Mouse (Mus musculus) hindbrain, embryonic 14.5 days (tissue): ENCODE measurements around the gene Olfr963. TPM values are rescaled to one million over a fixed set of nuclear protein-coding genes. Genes with fewer than 3 reads are reported as not detected.

Experiments used
- ATAC-seq: fragments of 200-750 bp; cut with Nextera tagmentation; 2 replicates; pipeline ENCODE4 v1.8.0; 2017; ENCODE audit warnings: moderate number of reproducible peaks, mild to moderate bottlenecking, moderate TSS enrichment, moderate library complexity; ENCODE audit not compliant: low FRiP score
- DNase-seq: peaks from one replicate; pipeline ENCODE4 v3.0.0-alpha.2; 2015; ENCODE audit warnings: low spot score
- H3K27ac ChIP-seq: fragments of 300-500 bp; sonication (generic); 2 replicates; pipeline ENCODE4 v1.5.1; 2014; ENCODE audit warnings: mild to moderate bottlenecking, moderate library complexity
- H3K27me3 ChIP-seq: fragments of 300-500 bp; sonication (generic); 2 replicates; pipeline ENCODE4 v1.6.1; 2014; ENCODE audit warnings: mild to moderate bottlenecking, low read length, mixed read lengths; ENCODE audit not compliant: control insufficient read depth, insufficient read depth
- H3K36me3 ChIP-seq: fragments of 300-500 bp; sonication (generic); replicated peaks from 2 replicates; pipeline ENCODE4 v1.6.1; 2014; ENCODE audit not compliant: control insufficient read depth, insufficient read depth
- H3K4me1 ChIP-seq: fragments of 300-500 bp; sonication (generic); replicated peaks from 2 replicates; pipeline ENCODE4 v1.6.1; 2014; ENCODE audit warnings: antibody characterized with exemption, low read length, mixed read lengths; ENCODE audit not compliant: control insufficient read depth, insufficient read depth
- H3K4me2 ChIP-seq: fragments of 300-500 bp; sonication (generic); replicated peaks from 2 replicates; pipeline ENCODE4 v1.6.1; 2014; ENCODE audit warnings: mild to moderate bottlenecking, moderate library complexity
- H3K4me3 ChIP-seq: fragments of 300-500 bp; sonication (generic); replicated peaks from 2 replicates; pipeline ENCODE4 v1.5.1; 2014; ENCODE audit warnings: mild to moderate bottlenecking, low read length
- H3K9ac ChIP-seq: fragments of 300-500 bp; sonication (generic); 2 replicates; pipeline ENCODE4 v1.6.1; 2014
- H3K9me3 ChIP-seq: fragments of 300-500 bp; sonication (generic); 2 replicates; pipeline ENCODE4 v1.6.1; 2016; ENCODE audit warnings: low read length; ENCODE audit not compliant: control insufficient read depth
- WGBS: fragments of 180-500 bp; shearing (Covaris S2); extraction: QIAGEN DNeasy Blood & Tissue Kit; methylation state at CpG from one replicate; pipeline ENCODE4 v1.1.7; 2014; 5-methylcytosine and 5-hydroxymethylcytosine counted together
- polyA plus RNA-seq: library from polyadenylated mRNA; unstranded; fragments of >200 nt; fragmentation: Nextera tagmentation; extraction: Ambion mirVana; gene quantifications from 2 replicates; pipeline ENCODE4 v1.2.1, GENCODE M21; 2014

Olfr963 gene
- not detected in 2 replicates for polyA plus RNA-seq

DNA sequence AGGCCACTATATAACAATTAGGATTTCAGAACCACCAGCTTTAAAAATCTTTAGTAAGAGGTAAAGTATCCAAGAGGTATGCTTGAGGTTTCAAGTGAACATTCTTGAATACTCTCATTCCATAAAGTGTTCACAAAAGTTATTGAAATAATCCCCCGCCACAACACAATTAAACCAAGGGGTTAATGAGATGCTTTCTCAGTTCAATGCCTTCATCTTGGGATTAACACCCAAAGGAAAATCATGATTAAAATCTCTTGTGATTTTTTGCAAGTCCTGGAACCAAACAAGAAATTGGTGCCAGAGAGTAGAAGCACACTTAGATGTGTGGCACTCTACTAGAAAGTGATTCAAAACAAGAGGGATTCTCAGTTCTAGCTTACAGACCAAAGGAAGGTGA, at the start of gene Olfr963:
Gene Olfr963 (plus strand): TSS at position 301 of the 400 bp plus-strand sequence.
- Histone ChIP-seq H3K4me3 (no peak within 1 kb of the TSS), H3K4me2 (no peak within 1 kb of the TSS), H3K27ac (no peak within 1 kb of the TSS), H3K36me3 (no peaks in the 10 kb centered on the region), H3K9ac (no peak within 1 kb of the TSS), H3K27me3 (no peaks in the 10 kb centered on the region), H3K9me3 (no peaks in the 10 kb centered on the region), H3K4me1 (no peaks in the 10 kb centered on the region)
- 89% methylated on average over 1 of the region's 1 CpGs for WGBS
- ATAC-seq (no peak), DNase-seq (no peak)

DNA sequence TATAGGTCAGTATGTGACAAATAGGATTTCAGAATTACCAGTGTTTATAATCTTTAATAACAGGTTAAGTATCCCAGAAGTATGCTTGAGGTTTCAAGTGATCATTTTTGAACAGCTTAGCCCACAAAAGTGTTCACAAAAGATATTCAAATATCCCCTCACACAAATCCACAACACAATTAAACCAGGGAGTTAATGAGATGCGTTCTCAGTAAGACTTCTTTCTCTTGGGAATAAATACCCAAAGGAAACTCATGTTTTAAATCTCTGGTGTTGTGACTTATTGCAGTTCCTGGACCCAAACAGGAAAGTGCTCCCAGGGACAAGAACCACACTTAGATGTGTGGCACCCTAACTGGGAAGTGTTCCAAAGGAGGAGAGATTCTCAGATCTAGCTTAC, 45.9 kb upstream of the Olfr963 start, which contains the start of gene Olfr960:
Gene Olfr960 (plus strand): TSS at position 301 of the 400 bp plus-strand sequence.
- H3K4me1 ChIP-seq = no peaks in the 10 kb centered on the region
- H3K4me2 ChIP-seq = no peak within 1 kb of the TSS
- no peaks in the 10 kb centered on the region for H3K9me3 ChIP-seq
- ATAC-seq (no peak), DNase-seq (no peak)
- no peak within 1 kb of the TSS for H3K4me3 ChIP-seq
- no peak within 1 kb of the TSS for H3K9ac ChIP-seq
- no peak within 1 kb of the TSS for H3K27ac ChIP-seq
- 78% methylated on average over 1 of the region's 1 CpGs for WGBS
- H3K27me3 ChIP-seq = no peaks in the 10 kb centered on the region
- H3K36me3 ChIP-seq = no peaks in the 10 kb centered on the region

DNA sequence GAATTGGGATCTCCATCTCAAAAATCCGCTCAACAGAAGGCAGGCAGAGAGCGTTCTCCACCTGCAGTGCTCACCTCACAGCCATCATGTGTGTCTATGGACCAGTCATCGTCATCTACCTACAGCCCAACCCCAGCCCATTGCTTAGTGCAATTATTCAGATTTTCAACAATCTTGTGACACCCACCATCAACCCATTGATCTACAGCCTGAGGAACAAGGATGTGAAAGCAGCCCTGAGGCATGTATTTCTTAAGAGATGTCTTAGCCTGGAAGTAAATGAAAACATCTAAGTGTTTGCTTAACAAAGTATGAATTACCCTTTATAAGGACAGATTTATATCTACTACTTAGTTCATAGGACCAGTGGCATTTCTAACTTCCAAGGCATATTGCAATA, 43.2 kb upstream of the Olfr963 start:
- H3K4me1 ChIP-seq = no peaks in the 10 kb centered on the region
- no peaks in the 10 kb centered on the region for H3K9me3 ChIP-seq
- H3K27me3 ChIP-seq = no peaks in the 10 kb centered on the region
- no peak overlapping the region for H3K9ac ChIP-seq
- H3K4me3 ChIP-seq = no peak overlapping the region
- DNase-seq (no peak), ATAC-seq (no peak)
- H3K27ac ChIP-seq = no peak overlapping the region
- H3K36me3 ChIP-seq = no peaks in the 10 kb centered on the region
- 92% methylated on average over 3 of the region's 3 CpGs for WGBS
- H3K4me2 ChIP-seq = no peak overlapping the region

DNA sequence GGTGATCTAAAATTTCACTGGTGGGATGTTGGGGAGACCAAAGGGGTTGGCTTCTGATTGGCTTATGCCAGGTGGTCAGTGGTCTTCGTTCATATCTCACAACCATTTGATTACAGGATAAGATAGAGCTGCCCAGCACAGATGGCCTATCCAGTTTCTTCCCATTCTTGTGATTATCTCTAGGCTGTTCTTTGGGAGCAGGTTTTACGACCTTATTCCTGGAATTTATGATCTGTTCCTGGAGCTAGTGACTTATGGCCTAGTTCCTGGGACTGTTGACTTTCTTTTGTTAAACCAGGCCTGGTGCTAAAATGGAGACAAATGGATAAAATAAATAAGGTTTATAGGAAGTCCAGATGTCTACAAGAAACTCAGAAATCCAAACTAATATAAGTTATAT, 42.3 kb upstream of the Olfr963 start:
- H3K36me3 ChIP-seq = no peaks in the 10 kb centered on the region
- DNase-seq = no peak
- no peaks in the 10 kb centered on the region for H3K4me1 ChIP-seq
- no peak overlapping the region for H3K27ac ChIP-seq
- H3K4me3 ChIP-seq = no peak overlapping the region
- H3K4me2 ChIP-seq = no peak overlapping the region
- WGBS = 80% methylated on average over 2 of the region's 2 CpGs
- H3K9ac ChIP-seq = no peak overlapping the region
- H3K27me3 ChIP-seq = no peaks in the 10 kb centered on the region
- no peaks in the 10 kb centered on the region for H3K9me3 ChIP-seq
- no peak for ATAC-seq

DNA sequence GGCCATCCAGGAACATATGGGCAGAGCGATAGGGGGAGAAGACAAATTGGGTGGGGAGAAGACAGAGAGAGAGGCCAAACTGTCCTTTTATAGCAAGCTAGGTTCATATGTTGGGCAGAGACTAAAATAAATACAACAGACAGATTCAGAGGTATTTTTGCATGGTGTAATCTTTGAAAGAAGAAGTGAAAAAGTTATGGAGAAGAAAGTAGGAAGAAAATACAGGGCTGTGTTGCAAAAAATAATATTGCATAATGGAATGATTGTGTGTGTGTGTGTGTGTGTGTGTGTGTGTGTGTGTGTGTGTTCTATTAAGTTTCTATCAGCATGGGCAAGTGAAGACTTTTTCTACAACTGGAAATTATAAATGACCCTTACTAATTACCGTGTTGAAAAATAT, 37.9 kb upstream of the Olfr963 start:
- H3K27me3 ChIP-seq = no peaks in the 10 kb centered on the region
- no peak overlapping the region for H3K4me3 ChIP-seq
- ATAC-seq (no peak), DNase-seq (no peak)
- WGBS = 90% methylated on average over 2 of the region's 2 CpGs
- H3K4me1 ChIP-seq = 0 out of 2 replicates have a peak, but pooled peaks cover under 1% of the 10 kb centered on the region
- H3K36me3 ChIP-seq = no peaks in the 10 kb centered on the region
- H3K4me2 ChIP-seq = no peak overlapping the region
- no peak overlapping the region for H3K9ac ChIP-seq
- no peaks in the 10 kb centered on the region for H3K9me3 ChIP-seq
- no peak overlapping the region for H3K27ac ChIP-seq

DNA sequence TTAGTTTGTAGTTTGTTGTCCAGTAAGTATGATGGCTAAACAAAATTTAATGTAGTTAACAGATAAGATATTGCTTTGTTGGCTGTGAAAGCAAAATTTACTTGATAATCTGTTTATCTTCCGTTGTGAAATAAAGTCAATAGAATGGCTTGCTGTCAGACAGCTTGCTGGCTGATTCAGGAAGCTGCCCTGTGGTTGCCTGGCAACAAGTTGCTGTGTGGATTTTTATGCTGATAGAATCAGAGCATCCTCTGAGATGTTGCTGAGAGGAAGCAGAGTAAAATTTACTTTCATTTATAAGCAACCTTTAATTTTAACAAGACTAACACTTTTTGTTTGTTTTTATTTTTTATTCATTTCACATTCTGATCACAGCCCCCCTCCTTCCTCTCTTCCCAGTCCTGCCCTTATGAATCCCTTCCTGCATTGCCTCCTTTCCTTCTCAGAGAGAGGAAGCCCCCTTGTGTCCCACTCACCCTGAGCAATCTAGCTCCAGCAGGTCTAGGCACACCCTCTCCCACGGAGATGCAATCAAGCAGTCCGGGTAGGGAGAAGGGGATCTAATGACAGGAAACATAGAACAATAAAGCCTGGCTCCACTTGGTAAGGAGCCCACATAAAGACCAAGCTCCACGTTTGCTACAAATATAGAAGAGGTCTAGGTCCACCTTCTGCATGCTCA, 33.0 kb upstream of the Olfr963 start:
- H3K4me1 ChIP-seq = 0 out of 2 replicates have a peak, but pooled peaks cover 3% of the 10 kb centered on the region
- no peaks in the 10 kb centered on the region for H3K9me3 ChIP-seq
- H3K4me3 ChIP-seq = no peak overlapping the region
- DNase-seq (peak; percentile 40), ATAC-seq (peak; percentile 64; the same call in 1 of the 2 replicates)
- no peak overlapping the region for H3K4me2 ChIP-seq
- peak overlapping the region; percentile 71 for H3K27ac ChIP-seq
- H3K36me3 ChIP-seq = no peaks in the 10 kb centered on the region
- no peak overlapping the region for H3K9ac ChIP-seq
- H3K27me3 ChIP-seq = no peaks in the 10 kb centered on the region
- 30% methylated on average over 4 of the region's 4 CpGs for WGBS

DNA sequence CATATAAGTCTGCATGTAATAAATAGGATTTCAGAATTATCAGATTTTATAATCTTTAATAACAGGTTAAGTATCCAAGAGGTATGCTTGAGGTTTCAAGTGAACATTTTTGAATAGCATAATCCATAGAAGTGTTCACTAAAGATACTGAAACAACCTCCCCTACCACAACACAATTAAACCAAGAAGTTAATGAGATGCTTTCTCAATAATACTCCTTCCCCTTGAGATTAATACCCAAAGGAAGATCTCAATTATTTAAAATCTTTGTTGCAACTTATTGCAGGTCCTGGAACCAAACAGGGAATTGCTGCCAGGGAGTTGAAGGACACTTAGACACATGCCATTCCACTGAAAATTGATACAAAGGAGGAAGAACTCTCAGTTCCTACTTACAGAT, 22.2 kb upstream of the Olfr963 start, which contains the start of gene Olfr961:
Gene Olfr961 (plus strand): TSS at position 301 of the 400 bp plus-strand sequence.
- no peak within 1 kb of the TSS for H3K9ac ChIP-seq
- H3K4me1 ChIP-seq = no peaks in the 10 kb centered on the region
- H3K4me3 ChIP-seq = no peak within 1 kb of the TSS
- H3K27ac ChIP-seq = no peak within 1 kb of the TSS
- no peak within 1 kb of the TSS for H3K4me2 ChIP-seq
- no peaks in the 10 kb centered on the region for H3K9me3 ChIP-seq
- H3K27me3 ChIP-seq = no peaks in the 10 kb centered on the region
- DNase-seq (no peak), ATAC-seq (no peak)
- no peaks in the 10 kb centered on the region for H3K36me3 ChIP-seq

DNA sequence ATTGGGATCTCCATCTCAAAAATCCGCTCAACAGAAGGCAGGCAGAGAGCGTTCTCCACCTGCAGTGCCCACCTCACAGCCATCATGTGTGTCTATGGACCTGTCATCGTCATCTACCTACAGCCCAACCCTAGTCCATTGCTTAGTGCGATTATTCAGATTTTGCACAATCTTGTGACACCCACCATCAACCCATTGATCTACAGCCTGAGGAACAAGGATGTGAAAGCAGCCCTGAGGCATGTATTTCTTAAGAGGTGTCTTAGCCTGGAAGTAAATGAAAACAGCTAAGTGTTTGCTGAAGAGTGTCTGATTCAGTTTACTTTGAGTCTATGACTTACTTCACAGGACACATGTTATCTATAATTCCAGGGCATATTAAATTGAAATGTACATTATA, 19.6 kb upstream of the Olfr963 start:
- no peak for DNase-seq
- H3K9me3 ChIP-seq = no peaks in the 10 kb centered on the region
- no peak for ATAC-seq
- no peaks in the 10 kb centered on the region for H3K4me1 ChIP-seq
- no peak overlapping the region for H3K9ac ChIP-seq
- H3K4me2 ChIP-seq = no peak overlapping the region
- no peaks in the 10 kb centered on the region for H3K36me3 ChIP-seq
- H3K27me3 ChIP-seq = no peaks in the 10 kb centered on the region
- H3K4me3 ChIP-seq = no peak overlapping the region
- no peak overlapping the region for H3K27ac ChIP-seq
- WGBS = 96% methylated on average over 4 of the region's 4 CpGs

DNA sequence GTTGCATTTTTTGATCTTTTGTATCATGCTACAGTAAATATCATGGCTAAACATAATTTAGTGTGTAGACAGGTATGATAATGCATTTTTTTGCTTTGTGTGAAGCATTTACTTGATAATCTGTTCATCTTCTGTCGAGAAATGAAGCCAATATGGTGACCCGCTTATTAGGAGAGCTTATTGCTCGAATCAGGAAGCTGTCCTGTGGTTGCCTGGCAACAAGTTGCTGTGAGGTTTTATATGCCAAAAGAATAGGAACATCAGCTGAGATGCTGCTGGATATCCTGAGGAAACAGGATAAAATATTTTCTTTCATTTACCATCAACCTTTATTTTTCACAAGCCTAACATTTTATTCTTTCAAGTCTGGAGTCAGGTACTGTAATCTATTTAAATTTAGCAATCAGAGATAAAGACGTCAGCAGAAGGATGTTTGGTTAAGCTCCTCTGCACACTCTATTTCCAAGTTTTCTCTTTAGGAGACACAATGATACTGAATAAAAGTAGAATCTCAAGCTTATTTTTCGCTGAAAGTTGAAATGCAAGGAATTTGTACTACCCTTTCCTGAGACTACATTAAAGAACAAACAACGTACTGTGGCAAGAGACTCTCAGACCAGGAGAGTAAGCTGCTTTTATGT, 12.1 kb upstream of the Olfr963 start:
- ATAC-seq (no peak), DNase-seq (peak; percentile 45)
- H3K4me3 ChIP-seq = no peak overlapping the region
- H3K4me2 ChIP-seq = no peak overlapping the region
- 63% methylated on average over 6 of the region's 6 CpGs for WGBS
- no peaks in the 10 kb centered on the region for H3K4me1 ChIP-seq
- no peaks in the 10 kb centered on the region for H3K9me3 ChIP-seq
- H3K27me3 ChIP-seq = no peaks in the 10 kb centered on the region
- H3K27ac ChIP-seq = no peak overlapping the region
- no peaks in the 10 kb centered on the region for H3K36me3 ChIP-seq
- no peak overlapping the region for H3K9ac ChIP-seq
